Mouse (Mus musculus) liver, embryonic 14.5 days (tissue): Measurements from ENCODE around the gene Bsn.

ENCODE experiments used
- CTCF ChIP-seq: IDR thresholded peaks from 2 replicates; pipeline ENCODE4 v1.5.1; 2016; ENCODE audit warnings: antibody characterized with exemption, low read depth, control low read depth
- EP300 ChIP-seq: IDR thresholded peaks from 2 replicates; pipeline ENCODE4 v1.6.1; 2016; ENCODE audit warnings: antibody characterized with exemption, low read depth

- TF ChIP-seq CTCF (no peak), EP300 (no peak)
Observed at GRCm38 (mm10) chr9:108234682-108235081, 44.5 kb upstream of the Bsn start.
